Mouse (Mus musculus) retina, postnatal 1 day (tissue): ENCODE results near the gene Inpp4b.

Source experiments
- DNase-seq: peaks from one replicate; pipeline ENCODE4 v3.0.0-alpha.2; 2012

Inpp4b gene

GRCm38 (mm10) chr8:81342236-81342998 lies at the start of gene Inpp4b:
Gene Inpp4b (plus strand): TSS chr8:81342556.
- DNase-seq, result peak; percentile 88

GRCm38 (mm10) chr8:81335250-81335649 lies 7.1 kb upstream of the Inpp4b start:
- DNase-seq, result no peak

- no peak for DNase-seq
Observed at GRCm38 (mm10) chr8:81341191-81341590, 1.2 kb upstream of the Inpp4b start.

GRCm38 (mm10) chr8:81341591-81342235 lies 643 bp upstream of the Inpp4b start:
- peak; percentile 81 for DNase-seq

- DNase-seq, result no peak
Observed at GRCm38 (mm10) chr8:81342999-81343302, 595 bp downstream of the Inpp4b start.

GRCm38 (mm10) chr8:81345170-81345697 lies 2.9 kb downstream of the Inpp4b start:
- no peak for DNase-seq

GRCm38 (mm10) chr8:81349452-81349851 lies 7.1 kb downstream of the Inpp4b start:
- DNase-seq, result peak; percentile 56

- DNase-seq, result no peak
Observed at GRCm38 (mm10) chr8:81353460-81353859, 11.1 kb downstream of the Inpp4b start.

- DNase-seq, result no peak
Observed at GRCm38 (mm10) chr8:81358108-81358507, 15.8 kb downstream of the Inpp4b start.

GRCm38 (mm10) chr8:81360518-81360917 lies 18.2 kb downstream of the Inpp4b start:
- no peak for DNase-seq

- no peak for DNase-seq
Observed at GRCm38 (mm10) chr8:81361162-81361561, 18.8 kb downstream of the Inpp4b start.

- no peak for DNase-seq
Observed at GRCm38 (mm10) chr8:81370607-81371006, 28.3 kb downstream of the Inpp4b start.

GRCm38 (mm10) chr8:81371844-81372243 lies 29.5 kb downstream of the Inpp4b start:
- DNase-seq, result no peak

GRCm38 (mm10) chr8:81374877-81375475 lies 32.6 kb downstream of the Inpp4b start:
- no peak for DNase-seq

- no peak for DNase-seq
Observed at GRCm38 (mm10) chr8:81388953-81389352, 46.6 kb downstream of the Inpp4b start.

GRCm38 (mm10) chr8:81399071-81399470 lies 56.7 kb downstream of the Inpp4b start:
- no peak for DNase-seq

- no peak for DNase-seq
Observed at GRCm38 (mm10) chr8:81399501-81399900, 57.1 kb downstream of the Inpp4b start.

- DNase-seq, result no peak
Observed at GRCm38 (mm10) chr8:81412707-81413106, 70.4 kb downstream of the Inpp4b start.

GRCm38 (mm10) chr8:81443957-81444356 lies 101.6 kb downstream of the Inpp4b start:
- no peak for DNase-seq

GRCm38 (mm10) chr8:81449798-81450197 lies 107.4 kb downstream of the Inpp4b start:
- no peak for DNase-seq

GRCm38 (mm10) chr8:81452082-81452481 lies 109.7 kb downstream of the Inpp4b start:
- peak; percentile 71 for DNase-seq

- DNase-seq, result no peak
Observed at GRCm38 (mm10) chr8:81454830-81455229, 112.5 kb downstream of the Inpp4b start.

- DNase-seq, result no peak
Observed at GRCm38 (mm10) chr8:81463762-81464161, 121.4 kb downstream of the Inpp4b start.

GRCm38 (mm10) chr8:81466776-81467175 lies 124.4 kb downstream of the Inpp4b start:
- DNase-seq, result no peak
